Mouse (Mus musculus) E14TG2a.4 (cell line): ENCODE data around the gene Fosb.

Experiments used
- CTCF ChIP-seq: conservative IDR thresholded peaks from 2 replicates; pipeline ENCODE4 v1.5.1; 2014; ENCODE audit warnings: low read length
- NANOG ChIP-seq: IDR thresholded peaks from 2 replicates; pipeline ENCODE4 v1.6.1; 2014; ENCODE audit warnings: borderline replicate concordance, low read length, mixed read lengths
- POU5F1 ChIP-seq: IDR thresholded peaks from 2 replicates; pipeline ENCODE4 v1.6.1; 2014; ENCODE audit warnings: low read length, borderline replicate concordance

- TF ChIP-seq CTCF (no peak), NANOG (no peak), POU5F1 (no peak)
These were observed 51.5 kb downstream of the Fosb start for GRCm38 (mm10) chr7:19258336-19258735.
